Mouse (Mus musculus): ENCODE measurements around the gene Pim3.

The Pim3 gene

DNA sequence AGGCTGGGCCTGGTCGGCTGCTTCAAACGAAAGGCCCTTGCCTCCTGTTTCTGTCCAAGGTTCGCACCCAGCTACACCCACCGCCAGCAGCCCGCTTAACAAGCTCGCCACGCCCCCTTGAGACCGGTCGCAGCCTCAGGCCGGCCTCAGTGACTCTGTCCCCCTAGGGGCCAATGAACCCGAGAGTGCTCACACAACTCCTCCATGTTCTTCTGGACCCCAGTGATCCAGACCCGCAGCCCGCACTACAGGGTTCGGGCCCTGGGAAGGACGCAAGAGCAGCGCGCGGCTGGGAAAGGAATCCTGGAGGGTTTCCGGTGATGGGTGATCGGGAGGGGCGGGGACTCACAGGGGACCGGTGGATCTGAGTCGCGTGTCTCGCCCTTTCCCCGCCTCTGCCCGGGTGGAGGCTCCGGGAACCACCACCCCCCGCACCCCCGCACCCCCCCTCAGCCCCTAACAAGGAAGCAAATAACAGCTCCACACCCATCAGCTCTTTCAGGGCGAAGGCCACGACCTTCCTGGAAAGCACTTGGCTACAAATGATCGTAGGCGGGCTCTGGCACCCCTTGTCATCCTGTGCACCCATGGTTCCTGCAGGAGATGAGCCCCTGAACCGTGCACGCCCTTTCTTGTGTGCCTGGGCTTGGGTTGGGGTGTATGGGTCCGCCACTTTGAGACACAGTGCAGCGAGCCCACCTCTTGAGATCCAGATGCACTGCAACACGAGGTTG lies 24.6 kb upstream of the Pim3 start:
- DNase-seq (ENCODE audit: extremely low spot score, low spot score) = peak; percentile 65

DNA sequence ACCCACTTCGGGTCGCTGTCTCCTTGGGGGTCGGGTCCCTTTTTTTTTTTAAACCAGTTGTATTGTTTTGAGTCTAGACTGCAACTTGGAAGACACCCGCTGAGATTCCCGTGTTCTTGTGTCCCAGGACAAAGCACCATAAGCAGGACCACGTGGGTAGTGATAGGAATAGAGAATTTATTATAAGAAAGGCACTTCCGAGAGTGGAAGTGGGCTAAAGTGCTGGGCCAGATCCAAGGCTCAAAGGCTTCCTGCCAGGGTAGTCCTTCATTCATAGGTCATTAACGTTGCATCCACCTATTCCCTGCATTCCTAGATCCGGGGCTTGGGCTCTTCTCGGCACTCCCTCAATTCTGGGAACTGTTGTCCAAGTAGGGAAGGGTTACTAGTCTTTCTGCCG lies 24.0 kb upstream of the Pim3 start:
- no peak for DNase-seq (ENCODE audit: extremely low spot score, low spot score)

DNA sequence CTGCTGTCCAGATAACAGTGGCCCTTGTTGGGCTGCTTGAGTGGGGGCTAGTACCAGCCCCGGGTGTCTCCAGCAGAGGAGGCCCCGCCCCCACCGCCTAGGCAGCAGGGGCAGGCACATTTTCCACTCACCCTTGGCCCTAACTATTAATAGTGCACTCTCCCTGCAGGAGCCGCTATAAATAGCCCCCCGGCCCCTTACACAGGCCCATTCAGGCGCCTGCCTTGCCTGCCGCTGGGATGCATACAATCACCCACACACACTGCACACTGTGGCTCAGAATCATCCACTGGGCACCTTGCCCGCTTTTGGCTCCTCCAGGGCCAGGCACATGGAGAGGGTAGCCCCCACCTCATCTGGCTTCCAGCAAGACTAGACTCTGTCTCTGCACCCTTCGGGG lies 22.7 kb upstream of the Pim3 start:
- peak; percentile 30 for DNase-seq (ENCODE audit: extremely low spot score, low spot score)

DNA sequence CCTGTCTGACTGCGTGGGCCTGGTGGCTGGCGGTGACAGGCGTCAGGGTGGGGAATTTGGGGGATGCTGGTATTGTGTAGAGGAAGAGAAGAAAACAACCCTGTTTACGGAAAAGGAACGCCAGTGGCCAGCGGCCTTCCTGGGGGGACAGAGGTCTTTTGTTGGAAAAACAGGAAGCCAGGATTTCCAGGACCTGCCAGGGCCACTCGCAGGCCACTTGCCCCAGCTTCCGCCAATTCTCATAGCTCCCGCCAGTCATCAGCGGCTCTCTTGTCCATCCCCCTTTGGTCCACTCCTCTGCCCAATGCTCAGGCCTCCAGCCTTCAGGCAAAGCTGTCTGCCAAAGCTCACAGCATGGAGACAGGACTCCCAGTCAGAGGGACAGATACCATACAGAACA lies 21.9 kb upstream of the Pim3 start:
- DNase-seq (ENCODE audit: extremely low spot score, low spot score) = no peak

DNA sequence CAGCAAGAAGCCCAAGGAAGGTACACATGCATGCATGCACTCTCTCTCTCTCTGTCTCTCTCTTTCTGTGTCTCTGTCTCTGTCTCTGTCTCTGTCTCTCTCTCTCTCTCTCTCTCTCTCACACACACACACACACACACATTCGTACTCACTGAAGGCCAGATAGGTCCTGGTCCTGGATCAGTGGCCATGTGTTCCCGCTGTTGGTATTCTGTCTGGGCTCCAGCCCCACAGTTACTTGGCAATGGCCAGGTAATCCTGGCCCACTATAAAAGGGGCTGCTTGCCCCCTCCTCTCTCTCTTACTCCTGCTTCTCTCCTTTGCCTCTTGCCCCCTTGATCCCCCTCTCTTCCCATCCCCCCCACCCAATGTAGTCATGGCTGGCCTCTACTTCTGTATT lies 20.8 kb upstream of the Pim3 start:
- DNase-seq (ENCODE audit: extremely low spot score, low spot score) = no peak

DNA sequence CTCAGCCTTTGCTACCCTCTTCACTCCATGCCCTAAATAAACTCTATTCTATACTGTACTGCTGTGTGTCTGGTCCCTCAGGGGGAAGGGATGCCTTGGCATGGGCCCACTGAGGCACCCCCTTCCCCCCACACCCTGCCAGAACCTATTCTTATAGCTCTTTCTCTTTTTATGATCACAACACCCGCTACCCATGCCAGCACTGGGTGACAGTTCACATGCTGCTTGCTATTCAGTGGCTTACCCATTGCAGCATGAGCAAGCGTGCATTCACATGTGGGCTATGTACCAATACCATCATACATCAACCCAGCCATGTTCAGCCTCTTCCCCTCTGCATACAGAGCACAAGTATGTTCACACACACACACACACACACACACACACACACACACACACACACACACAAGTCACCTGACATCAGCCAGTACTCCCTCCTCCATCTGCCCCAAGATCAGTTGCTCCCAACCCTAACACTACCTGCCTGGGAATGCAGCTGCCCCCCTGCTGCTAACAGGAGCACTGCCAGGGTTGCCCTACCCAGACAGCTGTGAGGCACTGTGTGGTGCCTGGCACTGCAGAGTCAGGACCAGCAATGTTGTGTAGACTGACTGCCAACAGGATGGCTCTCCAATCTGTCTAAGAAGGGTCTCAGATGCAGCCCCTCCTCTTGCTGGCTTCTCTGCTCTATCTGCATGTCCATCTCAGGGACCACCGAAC lies 20.2 kb upstream of the Pim3 start:
- DNase-seq (ENCODE audit: extremely low spot score, low spot score) = no peak

DNA sequence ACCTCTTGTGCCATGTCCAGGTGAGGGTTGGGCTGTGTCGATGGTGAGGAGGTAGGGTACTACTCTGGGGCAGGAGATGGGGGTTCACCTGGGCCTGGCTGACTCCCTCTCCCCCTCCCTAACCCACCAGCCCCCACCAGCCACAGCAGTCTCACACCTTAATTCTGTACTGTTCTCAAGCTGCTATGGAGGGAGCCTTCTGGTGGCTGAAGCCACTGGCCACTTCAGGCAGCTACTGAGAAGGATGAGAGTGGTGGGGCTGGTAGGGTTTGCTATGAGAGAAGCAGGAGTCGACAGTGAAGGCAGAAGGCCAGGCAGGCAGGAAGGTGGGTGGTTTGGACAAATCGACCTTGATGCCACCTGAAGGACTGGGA lies 19.7 kb upstream of the Pim3 start:
- no peak for DNase-seq (ENCODE audit: extremely low spot score, low spot score)

DNA sequence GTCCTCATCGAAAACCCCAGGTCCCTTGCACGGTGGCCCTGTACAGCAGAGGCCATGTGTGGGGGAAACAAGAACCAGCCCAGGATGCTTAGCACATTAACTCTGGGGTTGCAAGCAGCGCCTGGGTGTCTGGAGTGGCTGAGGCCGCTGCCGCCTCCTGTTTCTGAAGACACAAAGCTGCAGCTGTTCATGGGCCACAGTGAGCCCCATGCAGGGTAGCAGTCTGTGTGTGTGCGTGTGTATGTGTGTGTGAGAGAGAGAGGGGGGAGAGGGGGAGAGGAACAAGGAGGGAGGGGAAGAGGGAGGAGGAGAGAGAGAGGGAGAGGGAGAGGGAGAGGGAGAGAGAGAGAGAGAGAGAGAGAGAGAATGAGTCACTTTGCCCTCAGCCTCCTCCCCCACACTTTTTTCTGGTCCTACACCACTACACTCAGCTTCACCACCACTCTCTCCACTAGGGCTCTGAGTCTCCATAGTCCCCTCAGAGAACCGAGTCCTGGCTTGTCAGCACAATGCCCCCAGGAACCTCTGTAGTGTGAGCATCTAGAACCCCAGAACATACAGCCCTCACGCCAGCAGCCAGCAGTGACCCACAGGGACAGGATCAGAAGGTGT lies 18.4 kb upstream of the Pim3 start:
- no peak for DNase-seq (ENCODE audit: extremely low spot score, low spot score)

DNA sequence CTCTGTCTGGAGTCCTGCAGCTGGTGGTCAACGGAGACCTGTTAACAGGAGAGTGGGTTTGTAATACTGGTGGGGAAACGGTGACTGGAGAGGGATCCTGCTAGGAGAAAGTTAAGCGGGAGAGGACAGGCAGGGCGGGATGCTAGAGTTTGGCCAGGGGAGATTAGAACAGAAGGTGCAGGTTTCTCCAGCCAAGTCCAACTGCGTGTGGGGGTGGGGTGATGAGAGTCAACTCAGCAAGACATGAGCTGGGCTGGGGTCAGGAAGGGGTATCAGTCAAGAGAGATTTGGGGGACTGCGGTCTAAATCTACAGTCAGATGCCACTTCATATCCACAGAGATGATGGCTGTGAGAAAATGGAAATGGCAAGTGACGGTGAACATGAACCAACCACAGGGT lies 17.0 kb upstream of the Pim3 start:
- no peak for DNase-seq (ENCODE audit: extremely low spot score, low spot score)

DNA sequence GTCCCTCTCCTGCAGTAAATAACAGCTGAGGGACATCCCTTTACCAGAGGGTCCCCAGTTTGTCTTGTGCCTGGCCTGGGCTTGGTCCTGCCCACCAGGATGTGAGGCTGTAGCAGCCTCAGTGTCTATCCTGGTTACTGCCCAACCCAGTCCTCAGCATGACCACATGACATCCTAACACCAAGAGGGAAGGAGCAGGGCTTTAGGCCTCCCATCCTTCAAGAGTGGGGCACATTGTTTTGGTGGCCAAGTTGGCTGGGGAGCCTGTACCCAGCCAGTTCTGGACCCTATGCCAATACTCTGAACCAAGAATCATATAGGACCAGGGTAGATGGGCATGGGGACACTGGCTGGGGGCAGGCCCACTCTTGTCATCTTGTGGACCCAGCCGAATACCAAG lies 13.3 kb upstream of the Pim3 start:
- DNase-seq (ENCODE audit: extremely low spot score, low spot score) = no peak

DNA sequence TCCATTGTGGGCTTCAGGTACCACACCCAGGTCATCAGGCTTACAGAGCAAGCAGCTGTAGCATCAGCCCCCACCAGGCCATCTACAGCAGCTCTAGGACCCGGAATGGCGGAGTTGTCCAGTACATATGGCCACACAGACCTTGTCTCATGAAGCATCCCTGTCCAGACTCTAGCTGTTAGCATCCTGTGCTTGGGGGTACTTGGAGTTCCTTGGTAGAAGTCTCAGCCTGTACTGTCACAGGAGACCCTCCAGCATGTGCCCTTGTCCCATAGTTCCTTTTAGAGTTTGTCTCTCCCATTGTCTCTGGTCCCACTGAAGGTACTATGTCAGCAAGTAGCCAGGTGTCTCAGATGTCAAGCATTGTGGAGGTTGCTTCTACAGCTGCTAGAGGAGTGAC lies 12.4 kb upstream of the Pim3 start:
- no peak for DNase-seq (ENCODE audit: extremely low spot score, low spot score)

DNA sequence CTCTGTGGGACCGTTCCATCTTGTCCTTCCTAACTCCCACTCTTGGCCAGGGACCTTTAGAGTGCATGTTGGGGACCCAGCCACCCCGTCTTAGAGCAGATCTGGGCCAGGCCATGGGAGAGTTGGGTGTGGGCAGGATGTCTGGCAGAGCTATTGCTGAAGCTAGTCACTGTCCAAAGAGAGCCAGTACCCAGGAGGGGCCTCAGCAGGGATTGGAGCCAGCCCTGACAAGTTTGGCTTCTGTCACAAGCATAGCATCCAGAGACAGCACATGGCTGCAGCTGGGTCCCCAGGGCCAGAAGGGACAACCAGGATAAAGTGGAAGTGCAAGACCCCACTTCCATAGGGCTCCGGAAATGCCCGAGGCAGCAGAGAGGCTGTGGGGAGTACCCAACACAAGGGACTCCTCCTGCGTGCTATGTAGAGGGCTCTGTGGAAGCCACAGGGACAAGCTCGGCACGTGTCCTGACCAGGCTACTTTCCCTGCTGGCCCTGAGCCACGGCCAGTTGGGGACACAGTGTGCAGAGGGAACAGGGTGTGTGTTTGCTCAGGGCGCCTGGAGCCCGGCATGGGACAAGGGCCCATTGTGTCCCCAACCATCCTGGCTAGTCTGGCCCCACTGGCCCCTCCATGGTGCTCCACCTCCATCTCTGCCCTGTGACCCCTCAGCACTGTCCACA lies 11.7 kb upstream of the Pim3 start:
- no peak for DNase-seq (ENCODE audit: extremely low spot score, low spot score)

DNA sequence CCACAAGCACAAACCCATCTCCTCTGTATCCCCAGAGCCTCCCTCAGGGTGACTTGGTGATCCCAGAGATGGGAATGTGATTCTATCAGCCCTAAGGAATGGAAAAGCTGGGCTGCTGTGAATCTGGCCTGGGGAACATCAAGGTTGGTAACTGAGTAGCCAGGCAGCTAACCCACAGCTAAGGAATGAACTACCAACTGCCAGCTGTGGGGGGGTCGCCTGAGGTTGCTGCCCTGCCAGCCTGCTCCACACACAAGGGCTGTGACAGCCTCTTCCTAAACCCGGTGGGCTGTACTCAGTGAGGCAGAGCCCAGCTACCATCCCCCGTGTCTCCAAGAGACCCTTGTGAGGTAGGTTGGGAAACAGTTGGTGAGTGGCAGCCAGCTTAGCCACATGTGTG lies 10.9 kb upstream of the Pim3 start:
- no peak for DNase-seq (ENCODE audit: extremely low spot score, low spot score)

DNA sequence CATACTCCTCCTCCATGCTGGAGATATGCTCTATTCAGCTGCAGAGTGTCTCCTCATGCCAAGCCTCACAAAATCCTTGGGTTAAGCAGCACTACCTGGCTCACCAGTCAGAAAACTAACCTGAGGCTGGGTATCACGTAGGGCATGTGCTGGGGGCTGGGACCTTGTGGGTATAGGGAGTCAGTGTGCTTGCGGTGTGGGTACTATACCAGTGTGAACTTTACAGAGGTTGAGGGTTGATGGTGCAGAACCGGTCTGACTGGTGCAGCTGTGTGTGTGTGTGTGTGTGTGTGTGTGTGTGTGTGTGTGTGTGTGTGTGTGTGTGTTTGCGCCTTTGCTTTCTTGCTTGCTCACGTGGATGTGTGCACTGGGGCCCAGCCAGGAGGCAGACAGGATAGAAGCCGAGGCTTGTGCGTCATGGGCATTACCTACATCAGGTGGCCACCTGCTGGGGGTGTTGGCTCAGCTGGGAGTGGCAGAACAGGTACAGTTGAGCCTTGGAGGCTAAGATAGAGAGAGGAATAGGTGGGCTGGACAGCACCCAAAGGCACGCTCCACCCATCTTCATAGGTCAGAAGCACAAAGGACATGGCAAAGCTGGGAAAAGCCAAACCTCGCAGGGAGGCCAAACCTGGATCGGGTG lies 10.4 kb upstream of the Pim3 start:
- no peak for DNase-seq (ENCODE audit: extremely low spot score, low spot score)

DNA sequence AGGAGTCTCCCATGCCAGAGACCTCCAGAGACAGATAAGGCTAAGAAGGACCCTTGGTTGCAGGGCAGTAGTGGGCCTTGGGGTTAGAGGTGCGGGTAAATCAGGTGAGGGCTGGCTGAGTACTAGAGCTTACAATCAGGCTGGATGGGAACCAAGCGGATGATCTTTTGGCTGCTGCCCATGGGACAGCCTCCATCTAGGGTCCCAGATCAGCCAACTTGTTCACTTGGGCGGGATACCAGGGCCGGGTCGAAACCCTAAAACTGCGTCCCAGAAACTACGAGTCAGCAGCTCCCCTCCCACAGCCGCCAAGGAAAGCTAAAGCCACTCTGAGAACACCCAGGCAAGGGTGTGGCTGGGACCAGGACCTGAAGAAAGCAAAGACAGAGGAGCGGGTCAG lies 8.9 kb upstream of the Pim3 start:
- no peak for DNase-seq (ENCODE audit: extremely low spot score, low spot score)

DNA sequence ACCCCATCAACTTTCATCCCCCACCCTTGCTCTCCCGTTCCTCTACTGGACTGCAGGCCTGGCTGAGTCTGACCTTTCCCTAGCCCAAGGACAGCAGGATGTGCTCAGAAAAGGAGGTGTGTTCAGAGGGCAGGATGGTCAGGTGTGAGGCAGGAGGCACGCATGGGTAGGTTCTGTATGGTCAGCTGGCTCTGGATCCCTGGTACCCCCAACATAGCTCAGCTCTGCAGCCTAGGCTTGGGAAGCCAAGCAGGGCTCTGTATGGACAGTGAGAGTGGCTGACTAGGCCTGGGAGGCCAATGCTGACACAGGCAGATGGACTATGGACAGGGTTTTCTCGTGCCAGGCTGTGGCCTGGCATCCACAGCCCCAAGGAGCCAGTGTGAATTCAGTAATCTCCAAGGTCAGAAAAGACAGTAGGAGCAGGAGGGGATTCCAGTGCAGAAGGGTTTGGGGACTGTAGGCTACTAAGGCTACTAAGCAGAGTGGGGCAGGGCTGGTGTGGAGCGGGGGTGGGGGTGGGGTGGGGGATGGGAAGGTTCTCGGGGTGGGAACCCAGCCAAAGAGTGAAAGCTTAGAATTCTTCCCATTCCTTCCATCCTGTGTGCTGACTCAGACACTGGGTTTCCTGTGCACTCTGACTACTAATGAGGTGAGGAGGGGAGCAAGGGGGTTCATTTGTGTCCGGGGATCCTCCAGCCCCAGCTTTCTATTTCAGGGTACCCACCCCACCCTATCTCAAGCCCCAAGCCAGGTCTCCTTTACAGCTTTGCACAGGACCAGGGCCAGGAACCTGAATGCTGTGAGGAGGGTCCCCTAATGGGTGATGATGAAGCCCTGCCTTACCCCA lies 7.6 kb upstream of the Pim3 start:
- DNase-seq (ENCODE audit: extremely low spot score, low spot score) = no peak

DNA sequence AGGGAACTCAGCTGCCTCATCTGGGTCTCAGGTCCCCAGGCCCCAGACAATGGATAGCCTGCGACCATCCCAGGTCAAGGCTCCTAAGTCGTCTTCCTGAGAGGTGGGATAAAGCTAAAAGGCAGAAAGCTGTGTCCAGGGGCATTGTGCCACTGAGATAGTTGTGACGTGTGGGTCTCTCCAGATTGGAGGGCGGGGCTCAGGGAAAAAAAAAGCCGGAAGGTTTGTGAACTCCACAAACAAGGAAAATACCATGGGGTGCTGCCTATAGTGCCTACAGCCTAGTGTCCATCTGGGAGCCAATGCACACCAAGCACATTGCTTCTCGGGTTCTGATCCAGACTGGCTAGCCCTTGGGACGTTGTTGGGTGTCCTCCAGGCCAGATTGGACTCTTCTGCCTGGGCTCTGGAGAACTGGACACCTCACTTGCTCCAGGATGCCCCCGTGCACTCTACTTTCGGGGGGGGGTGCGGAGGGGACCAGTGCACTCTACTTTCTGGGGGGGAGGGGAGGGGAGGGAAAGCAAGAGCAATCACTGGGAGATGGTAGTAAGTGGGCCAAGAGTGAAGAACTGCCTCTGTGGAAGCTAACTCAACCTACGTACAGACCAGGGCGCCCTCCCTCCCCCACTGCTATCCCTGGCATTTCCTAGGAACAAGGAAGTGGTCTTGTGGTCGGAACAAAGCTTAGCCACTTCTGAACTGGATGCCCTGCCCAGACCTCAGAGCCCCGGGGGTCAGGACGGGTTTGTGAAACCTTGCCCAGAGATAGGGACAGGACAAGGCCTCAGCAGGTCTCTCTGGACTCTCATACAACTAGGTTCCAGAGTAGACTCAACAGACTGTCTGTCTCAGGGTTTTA lies 6.8 kb upstream of the Pim3 start:
- DNase-seq (ENCODE audit: extremely low spot score, low spot score) = no peak

DNA sequence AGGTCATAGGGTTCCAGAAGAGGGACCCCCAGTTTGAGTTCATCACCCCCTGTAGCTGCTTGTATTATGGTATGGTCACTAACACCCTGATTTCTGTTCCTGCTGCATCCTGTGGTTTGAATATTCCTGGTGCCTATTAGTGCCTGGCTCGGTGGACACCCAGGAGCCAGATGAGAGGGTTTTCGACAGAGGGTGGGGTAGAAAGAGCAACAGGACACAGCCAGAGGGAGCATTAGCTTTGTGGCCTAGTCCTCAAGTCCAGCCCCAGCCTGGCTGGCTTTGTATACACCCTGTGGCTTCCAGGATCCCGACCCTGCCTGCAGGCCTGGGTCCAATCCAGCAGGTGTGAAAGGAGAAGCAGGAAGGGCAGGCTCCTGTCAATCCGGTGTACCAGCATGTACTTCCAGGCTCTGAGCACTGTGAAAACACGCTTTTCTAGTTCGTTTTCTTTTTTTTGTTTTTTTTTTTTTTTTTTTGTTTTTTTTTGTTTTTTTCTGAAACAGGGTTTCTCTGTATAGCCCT lies 6.0 kb upstream of the Pim3 start:
- DNase-seq (ENCODE audit: extremely low spot score, low spot score) = no peak

DNA sequence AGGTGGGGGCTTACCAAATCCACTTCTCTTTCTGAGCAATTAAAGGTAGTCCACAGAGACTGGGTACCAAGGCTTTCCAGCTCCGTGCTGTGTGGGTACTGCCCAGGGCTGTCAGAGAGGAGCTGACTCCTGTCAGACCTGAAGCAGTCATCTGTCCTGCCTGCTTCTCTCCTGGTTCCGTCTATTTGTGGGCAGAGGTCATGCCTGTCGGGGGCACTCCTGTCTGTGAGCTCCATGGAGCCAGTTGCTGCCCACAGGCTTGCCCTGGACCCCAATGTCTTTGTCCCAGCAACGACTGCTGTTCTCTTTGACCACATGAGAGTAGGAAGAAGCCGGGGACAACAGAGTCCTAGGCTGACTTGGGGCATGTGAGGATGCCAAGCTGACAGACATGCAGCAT lies 5.4 kb upstream of the Pim3 start:
- no peak for DNase-seq (ENCODE audit: extremely low spot score, low spot score)

DNA sequence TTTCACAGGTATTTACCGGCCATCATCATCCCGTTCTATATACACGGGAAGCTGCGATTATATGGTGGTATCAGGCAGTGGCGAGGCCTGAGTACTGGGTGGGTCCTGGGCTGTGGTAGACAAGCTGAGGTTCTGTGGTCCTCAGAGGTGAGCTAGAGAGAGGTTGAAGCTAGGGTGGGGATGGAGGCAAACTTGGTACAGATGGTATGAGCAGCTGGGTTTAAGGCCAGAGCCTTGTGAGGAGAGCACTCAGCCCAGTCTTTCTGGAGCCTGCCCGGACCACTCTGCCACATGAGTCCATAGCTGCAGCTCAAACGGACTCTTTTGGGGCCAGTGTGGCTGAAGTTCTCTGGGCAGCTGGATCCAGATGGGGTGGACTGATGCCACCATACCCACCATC lies 4.6 kb upstream of the Pim3 start:
- DNase-seq (ENCODE audit: extremely low spot score, low spot score) = no peak

All from neural tube, embryonic 10.5 days (tissue).